Mouse (Mus musculus) common myeloid progenitor, adult 5-6 weeks (primary cell): Measurements from ENCODE around the gene Tenm4. TPM values are rescaled to one million over a fixed set of nuclear protein-coding genes. Genes with fewer than 3 reads are reported as not detected.

Experiments
- ATAC-seq: replicated peaks from 2 replicates; pipeline ENCODE4 v1.8.0; 2016; ENCODE audit warnings: low read depth, mild to moderate bottlenecking, moderate TSS enrichment, inconsistent platforms; ENCODE audit not compliant: poor library complexity, severe bottlenecking
- total RNA-seq: library from RNA; stranded (forward); fragments of 200-1000, 187-1606 nt; gene quantifications from 2 replicates; pipeline ENCODE4 v1.2.3, GENCODE M21; 2017

Tenm4 gene
- total RNA-seq, 1 experiment from 2014 or later: not detected

DNA sequence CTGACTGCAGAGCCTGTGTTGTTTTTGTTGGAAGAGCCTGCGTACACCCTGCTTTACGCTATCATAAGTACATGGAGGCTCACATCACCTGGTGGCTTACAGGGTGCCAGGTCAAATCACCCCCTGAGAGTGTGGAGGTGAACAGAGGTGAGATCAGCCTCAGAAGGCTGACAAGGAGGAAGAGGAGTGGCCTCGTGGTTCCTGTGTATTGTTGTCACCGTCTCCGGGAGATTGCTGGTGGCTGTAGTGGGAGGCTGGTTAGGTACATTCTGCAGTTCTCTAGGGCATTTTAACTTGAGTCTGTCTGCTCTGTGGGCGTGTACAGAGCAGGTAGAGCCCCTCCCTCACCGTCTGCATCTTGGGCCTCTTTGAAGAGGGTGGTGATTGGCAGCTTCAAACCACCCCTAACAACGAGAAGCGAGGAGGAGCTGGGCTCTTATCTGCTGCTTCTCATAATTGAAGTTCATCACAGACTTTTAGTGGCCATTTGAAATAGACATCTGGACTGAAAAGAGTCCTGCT lies 59.7 kb downstream of the Tenm4 start:
- ATAC-seq: no peak

DNA sequence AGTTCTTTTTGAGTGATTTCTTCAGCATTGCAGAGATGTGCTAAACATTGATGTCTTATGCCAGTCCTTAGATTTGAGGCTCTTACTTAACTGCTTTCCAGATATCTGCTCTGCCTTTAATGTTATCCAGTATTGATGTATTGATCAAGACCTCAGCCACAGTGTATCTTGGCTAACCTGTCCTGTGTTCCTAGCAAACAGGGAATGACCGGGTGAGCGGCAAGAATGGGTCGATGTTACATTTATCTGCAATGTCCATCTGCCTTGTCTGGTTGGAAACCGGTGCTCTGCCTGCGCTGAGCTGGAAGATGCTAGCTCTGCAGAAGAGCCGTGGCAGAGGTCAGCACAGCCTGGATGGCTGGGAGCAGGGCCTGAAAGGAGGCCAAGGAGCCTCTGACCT lies 64.8 kb downstream of the Tenm4 start:
- ATAC-seq: no peak

DNA sequence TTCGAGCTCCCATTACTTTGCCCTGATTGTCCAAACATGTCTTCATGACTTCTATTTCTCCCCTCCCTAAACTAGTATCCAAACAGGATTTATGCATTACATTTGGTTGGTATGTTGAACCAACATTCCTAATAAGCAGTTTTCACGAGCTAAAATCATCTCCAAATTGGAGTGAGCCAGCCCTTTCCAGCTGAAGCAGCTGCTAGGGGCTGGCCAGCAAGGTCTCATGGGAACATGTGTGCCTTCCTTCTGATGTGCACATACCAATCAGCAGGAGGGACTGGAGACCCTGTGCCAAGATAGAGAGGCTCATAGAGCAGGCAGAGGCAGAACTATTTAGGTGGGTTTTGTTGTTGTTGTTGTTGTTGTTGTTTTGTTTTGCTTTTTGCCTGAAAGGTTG lies 69.6 kb downstream of the Tenm4 start:
- ATAC-seq: no peak

DNA sequence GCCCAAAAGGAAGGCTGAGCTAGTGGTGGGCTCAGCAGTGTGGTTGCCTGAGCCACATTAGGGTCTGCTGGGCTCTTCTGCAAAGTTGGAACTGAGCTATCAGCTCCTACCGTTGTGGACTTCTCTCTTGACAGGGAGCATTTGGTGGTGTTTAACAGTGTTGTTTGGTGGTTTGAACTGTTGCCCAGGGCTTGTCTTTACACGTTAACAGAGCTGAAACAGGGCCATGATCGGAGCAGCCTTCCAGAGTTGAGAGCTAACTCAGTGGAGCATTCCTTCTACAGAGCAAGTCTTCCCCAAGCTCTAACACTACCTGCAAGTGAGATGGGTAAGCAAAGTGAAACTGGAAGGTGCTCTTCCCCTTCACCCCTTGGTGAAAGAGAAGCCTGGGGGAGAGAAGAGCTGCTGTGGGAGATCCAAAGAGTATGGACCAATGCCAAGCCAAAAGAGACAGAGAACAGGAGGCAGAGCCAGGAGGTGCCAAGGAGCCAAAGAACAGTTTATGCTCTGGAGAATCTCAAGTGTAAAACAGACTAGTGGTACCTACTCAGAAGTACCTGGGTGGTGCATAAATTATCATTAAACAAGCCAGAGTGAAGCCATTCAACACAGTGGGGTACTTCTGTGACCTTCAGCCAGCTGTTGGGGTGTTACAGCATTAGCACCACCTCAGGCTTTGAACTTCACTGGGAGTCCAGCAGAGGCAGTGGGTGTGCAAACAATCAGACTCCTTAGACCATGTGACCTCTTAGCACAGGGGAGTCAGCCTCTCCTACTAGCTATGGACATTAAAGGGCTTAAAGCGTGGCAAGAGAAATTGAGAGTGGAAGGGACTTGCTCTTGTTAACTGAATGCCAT lies 71.5 kb downstream of the Tenm4 start:
- no peak for ATAC-seq

DNA sequence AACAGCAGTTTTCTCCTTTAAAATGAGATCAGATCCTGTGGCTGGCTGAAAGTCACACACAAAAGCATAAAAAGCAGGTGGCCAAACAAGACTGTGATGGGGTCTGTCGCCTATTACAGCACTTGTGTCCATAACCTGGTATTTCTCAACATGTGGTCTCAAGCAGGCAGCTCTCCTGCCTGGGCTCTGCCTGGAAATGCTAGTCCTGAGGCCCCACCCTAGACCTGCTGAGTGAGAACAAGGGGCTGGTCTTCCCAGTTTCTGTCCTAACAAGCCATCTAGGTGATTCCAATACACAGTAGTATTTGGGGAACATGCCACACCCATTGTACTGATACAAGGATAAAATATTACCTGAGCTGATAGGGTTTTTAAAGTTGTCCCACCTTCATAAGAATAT lies 73.8 kb downstream of the Tenm4 start:
- ATAC-seq: no peak

DNA sequence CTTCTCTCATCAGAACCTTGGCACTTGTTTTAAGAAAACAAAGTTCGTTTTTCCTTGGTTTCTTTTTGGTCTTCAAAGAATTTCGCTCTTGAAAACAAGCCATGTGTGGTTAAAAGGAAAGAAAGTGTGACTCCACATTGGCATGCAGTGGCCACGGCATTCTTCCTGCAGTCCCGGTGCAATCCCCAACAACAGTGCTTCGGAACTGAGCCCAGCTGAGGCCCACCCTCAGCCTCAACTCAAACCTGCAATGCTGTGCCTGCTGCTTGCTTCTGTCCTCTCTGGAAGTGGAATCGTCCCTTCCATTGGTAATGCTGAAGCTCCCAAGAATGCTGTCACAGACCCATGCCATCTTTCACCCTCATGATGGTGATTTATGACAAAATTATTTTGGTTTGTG lies 88.6 kb downstream of the Tenm4 start:
- ATAC-seq: no peak

DNA sequence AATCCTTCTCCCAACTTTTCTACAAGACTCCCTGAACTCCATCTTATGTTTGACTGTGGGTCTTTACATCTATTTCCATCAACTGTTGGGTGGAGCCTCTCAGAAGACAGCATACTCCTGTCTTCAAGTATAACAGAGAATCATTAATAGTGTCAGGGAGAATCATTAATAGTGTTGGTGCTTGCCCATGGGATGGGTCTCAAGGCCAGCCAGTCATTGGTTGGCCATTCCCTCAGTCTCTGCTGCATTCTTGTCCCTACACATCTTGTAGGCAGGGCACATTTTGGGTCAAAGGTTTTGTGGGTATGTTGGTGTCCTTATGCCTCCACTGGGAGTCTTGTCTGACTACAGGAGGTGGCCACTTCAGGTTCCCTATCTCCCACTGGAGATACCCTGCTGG lies 91.1 kb downstream of the Tenm4 start:
- ATAC-seq: no peak

DNA sequence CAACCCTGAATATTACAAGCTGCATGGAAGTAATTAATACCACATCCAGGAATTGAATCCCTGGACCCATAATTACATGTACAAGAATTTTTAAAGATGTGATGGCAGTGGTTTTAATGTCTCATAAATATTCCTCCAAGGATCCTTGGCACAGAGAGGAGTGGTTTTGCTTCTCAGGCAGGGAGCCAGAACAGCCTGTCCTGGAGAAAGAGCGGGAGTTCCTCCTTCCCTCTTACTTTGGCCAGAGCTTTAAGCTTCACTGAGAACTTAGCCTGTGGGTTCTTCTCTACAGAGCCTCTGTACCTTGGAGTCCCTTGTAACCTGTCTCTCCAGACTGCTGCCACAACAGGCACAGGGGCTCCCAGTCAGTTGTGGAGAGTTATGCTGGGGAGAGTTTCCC lies 94.9 kb downstream of the Tenm4 start:
- no peak for ATAC-seq

DNA sequence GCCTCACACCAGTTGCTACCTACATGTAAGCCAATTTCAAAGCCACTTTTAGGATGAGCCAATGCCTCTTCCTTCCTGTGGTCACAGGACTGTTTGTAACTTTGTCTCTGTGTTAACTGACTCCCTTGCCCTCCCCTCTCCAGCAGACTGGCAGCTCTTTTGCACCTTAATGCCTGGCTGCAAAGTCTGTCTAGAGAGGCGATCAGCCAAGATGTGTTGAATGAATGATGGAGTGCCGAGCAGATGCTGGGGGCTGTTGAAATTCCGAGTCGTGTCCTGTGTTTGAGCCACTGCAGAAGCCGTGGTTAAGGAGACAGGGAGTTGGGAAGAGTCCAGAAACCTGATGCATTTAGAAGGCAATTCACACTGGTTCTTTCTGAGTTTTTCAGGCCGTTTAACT lies 96.2 kb downstream of the Tenm4 start:
- peak; percentile 54; the same call in 1 of the 2 replicates for ATAC-seq

DNA sequence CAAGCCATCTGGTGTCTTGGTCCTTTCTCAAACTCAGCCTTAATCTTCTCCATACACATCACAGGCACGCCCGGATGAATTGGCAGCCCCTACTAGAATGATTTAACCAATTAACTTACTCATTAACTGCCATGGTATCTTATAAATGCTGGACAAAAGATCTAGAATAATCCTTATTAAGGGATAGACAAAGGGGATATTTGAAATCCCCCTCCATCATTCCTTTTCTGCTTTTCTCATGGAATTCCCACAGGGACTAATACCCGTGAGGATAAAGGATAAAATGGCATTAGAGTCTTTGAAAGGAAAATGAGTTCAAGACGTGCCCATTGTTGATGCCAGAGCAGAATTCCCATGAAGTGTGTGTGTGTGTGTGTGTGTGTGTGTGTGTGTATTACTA lies 99.6 kb downstream of the Tenm4 start:
- ATAC-seq: no peak

DNA sequence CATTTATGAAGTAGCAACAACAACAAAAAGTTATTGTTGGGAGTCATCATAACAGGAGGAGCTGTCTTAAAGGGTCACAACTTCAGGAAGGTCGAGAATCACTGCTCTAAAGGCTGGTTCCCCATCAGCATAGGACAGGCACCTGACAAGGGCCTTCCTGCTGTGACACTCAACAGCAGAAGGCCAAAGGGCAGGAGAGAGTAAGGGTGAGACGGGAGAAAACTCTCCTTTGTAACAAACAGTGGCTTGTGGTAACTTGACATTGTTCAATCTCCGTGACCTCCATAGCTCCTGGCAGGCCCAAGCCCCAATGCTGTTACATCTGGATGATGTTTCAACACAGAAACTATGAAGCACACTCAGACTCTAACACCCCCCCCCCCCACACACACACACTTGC lies 101.0 kb downstream of the Tenm4 start:
- ATAC-seq: no peak

DNA sequence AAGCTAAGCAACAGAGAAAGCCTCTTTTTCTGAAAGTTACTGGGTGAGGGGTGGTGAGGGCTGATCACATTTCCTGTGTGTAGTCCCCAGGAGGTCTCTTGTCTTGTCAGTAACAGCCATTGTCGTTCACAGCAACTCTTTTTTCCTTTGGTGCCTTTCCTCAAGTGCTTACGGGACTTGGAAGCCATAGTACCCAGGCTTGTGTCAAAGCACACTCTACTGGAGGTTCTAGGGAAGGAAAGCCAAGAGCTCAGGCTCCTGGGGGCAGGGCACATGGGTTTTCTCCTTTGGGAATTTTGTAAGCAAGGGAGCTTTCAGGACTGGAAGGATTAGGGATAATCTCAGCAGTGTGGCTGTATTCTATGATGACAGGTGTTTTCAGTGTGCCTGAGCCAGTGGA lies 103.4 kb downstream of the Tenm4 start:
- no peak for ATAC-seq

DNA sequence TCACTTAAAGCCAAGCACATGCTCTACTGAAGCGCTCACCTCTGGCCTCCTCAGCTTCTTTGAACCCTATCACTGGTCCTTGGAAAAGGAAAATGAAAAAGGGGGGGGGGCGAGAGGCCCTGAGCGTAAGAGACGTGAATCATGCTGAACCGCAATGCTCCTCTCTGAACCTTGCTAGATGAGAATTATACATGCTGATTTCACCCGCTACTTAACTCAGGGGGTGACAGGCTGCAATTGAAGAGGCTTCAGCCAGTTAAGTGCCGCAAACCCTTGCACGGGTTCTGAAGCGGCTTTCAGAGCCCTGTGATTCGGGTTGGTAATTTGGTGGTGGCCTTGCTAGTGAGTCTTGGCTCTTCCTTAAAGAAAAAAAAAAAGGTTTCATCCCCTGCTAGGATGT lies 106.5 kb downstream of the Tenm4 start:
- ATAC-seq: no peak

DNA sequence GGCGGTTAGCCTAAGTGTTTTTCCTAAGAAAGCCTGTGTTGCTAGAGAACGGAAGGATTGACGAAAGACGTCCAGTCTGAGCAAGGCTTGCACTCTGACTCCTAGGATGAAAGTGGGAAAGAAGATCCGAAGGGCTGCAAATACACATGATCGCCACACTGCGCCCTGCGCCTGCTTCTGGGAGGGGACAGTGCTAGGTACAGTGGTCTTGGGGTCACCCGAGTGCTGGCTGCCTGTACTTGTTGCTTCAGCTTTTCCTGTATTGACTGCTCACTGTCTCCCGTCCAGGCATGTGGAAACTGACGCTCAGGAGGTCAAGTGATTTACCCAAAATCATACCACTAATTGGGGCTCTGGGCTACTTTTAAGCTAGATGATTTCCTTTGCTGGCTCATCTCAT lies 107.3 kb downstream of the Tenm4 start:
- no peak for ATAC-seq

DNA sequence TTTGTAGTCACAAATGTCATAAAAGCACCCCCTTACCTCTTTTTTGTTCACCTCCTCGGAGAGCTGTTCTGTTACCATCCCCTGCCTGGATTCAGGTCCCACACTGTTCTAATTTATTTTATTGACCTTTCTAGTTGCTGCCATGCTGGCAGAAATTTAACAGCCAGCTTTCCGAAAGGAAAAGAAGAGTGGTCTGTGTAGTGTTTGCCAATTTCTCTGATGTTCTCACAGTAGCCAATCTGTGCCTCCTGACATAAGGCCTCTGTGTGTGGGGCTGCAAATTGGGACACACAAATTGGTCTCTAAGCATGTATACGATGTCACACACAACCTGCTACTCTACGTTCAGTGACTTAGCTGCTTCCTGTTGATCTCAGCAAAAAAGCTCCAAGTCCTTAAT lies 109.7 kb downstream of the Tenm4 start:
- ATAC-seq: no peak

DNA sequence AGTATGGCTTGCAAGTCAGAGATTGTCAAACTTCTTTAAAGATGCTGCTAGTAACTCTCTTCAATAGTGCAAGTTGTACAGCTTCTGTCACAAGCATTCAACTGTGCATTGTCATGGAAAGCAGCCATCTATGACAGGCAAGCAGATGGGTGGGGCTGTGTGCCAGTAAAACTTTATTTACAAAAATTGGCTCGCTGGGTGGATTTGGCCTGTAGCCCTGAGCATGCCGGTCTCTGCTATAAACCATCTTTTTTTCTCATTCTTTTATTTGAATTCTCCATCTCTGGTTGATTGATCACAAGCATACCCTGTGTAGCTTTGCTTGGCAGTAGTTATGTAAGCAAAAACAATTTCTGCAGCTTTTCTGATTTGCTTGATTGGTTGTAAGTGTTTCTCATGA lies 119.5 kb downstream of the Tenm4 start:
- no peak for ATAC-seq

DNA sequence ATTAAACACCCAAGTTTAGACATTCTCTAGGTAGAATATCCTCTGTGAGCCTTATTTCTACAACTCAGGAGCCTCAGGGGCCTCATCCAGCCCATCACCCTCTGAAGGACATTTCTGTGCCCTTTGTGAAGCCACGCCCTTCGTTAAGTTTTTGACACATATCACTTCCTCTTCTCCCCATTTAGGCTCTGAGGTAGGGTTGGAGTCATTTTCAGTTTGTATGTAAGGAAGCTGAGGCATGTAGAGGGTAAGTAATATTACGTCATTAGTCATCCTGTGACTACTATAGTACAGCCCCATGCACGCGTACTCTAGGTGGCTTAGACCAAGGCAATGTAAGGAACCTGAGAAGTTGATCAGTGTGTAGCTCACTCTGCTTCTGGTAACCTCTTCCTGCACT lies 124.9 kb downstream of the Tenm4 start:
- ATAC-seq: no peak

DNA sequence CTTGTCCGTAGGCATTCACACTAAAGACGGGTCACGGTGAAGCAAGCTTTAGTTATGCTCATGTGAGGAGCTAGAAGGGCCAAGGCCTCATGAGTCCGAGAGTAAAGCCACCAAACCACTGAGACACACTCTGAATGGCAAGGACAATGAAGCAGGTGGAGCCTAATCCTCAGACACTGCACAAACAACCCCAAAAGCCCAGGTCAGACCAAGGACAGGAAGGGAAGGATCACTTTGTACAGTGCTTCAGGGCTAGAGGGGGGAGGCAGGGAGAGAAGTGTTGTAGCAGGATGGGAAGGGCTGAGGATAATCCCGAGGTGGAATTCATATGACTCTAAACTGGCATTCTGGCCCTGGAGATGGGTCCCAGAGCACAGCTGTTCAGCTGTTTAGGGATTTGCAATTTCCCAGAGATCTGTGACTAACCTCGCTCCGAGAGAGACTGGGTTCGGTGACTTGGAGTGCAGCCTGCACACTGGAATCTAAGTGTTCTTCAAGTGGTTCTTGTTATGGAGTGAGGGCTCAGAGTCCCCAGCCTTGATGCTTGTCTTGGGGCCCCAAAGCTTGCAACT lies 129.9 kb downstream of the Tenm4 start:
- no peak for ATAC-seq

DNA sequence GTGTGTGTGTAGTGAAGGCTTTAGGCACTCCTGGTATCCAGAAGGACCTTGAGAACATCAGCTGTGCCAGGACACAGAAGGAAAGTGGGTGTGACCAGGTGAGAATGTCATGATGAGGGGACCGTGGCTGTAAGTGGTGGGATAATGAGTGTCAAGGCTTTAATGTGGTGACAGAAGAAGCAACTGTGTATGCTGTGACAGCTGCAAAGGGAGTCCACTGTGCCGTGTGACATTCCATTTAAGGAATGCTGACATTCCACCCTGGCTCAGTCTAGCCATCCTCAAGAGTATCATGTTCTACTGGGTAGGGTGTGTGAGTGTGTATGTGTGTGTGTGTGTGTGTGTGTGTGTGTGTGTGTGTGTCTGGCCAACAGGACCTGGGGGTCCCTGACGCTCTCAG lies 130.8 kb downstream of the Tenm4 start:
- no peak for ATAC-seq

DNA sequence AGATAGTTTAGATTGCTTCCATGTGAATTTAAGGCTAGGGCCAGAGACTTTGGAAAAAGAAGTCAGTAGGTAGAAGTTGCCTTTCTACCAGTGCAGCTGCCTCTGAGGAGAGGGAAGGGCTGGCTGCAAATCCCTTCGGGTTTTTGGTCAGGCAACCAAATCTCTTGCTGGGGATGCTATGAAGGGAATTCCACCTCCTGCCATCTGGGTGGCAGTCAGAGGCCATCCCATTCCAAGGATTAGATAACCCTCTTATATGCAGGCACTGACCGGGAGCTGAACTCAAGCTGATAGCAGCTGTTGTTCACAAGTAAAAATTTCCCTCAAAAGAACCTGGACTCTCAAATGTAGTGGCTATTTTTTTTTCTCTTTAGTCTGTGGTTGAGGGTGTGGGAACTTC lies 132.9 kb downstream of the Tenm4 start:
- ATAC-seq: no peak

DNA sequence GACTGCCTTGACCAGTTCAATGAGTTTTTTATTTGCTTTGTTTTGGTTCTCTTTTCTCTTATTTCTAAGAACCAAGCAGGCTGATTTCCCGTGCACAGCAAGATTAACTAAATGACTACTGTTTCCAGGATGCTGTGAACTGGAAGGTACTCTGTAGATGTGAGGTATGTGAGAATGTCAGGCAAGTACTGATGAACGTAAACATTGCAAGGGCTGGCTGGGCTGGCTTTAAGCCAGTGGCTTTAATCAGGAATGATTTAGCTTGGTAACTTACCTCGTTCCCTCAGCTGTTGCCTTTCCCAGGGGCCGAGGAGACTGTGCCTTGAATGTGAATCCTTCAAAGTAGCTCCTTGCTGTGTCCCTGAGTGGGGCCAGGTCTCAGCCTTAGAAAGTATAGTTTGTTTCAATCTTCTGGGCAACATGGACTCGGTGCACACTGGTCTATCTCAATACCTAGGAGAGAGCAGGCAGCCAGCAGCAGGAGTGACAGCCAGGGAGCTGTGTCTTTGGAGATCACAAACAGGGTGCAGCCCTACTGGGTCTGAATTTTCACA lies 134.4 kb downstream of the Tenm4 start:
- ATAC-seq: no peak
